Mouse (Mus musculus) urinary bladder, postnatal 25 days (tissue): Measurements from ENCODE around the gene Bcat2.

ENCODE experiments used
- DNase-seq: peaks from one replicate; pipeline ENCODE4 v3.0.0; 2022; ENCODE audit warnings: low spot score

Bcat2 gene

DNA sequence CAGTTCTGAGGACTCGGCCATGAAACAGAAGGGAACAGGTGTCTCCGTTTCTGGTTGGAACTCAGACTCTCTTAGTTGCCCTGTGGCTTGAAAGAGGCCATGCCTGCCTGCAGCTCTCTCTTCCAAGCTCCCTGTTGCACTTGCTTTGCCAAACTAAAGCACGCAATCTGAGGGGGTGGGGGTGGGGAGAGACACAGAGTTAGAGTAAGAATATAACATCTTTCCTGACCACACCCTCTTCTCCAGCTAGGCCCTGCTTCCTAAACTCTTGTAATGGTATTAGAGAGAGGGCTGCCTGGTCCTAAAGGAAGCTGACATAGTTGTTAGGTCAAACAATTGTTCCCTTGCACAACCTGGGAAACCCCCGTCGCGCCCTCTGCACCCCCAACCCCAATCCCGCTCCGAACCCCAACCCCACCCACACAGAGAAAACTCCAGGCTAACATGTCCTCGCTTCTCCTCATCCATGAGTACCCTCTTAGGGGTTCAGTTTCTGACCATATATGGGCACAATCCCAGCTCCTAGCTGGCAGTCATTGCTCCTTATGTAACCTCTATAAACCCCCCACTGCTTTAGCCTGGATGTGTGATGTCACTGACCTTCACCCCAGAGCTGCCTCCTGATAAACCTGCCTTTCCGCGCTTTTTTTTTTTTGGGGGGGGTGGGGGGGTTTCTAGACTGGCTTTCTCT is 19.0 kb upstream of the Bcat2 start:
- DNase-seq = no peak

DNA sequence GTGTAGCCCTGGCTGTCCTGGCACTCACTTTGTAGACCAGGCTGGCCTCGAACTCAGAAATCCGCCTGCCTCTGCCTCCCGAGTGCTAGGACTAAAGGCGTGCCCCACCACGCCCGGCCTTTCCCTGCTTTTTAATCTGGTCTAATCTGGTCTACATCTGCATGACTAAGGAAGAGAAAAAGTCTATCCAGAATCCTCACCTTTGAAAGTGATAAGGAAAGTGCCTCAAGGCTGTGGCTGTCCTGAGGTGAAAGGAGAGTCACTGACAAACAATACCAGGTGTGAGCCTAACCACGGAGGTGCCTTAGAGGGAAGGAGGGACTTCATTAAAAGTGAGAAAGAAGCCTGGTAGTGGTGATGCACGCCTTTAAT is 18.5 kb upstream of the Bcat2 start:
- DNase-seq = no peak

- no peak for DNase-seq
Observed at GRCm38 (mm10) chr7:45553519-45553918, 16.4 kb upstream of the Bcat2 start.

DNA sequence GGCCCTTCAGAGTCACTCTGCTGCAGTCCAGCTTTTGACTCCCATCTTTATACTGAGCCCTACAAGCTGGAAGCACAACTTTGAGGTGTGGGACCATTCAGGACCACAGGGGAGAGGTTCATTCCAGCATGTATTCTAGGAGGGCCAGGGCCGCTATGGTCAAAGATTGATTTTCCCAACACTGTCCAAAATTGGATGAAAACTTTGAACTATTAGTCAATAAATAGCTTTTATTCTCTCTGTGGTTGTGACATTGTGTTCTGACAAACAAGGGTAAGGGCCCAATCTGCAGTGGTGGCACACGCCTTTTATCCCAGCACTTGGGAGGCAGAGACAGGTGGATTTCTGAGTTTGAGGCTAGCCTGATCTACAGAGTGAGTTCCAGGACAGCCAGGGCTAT is 16.0 kb upstream of the Bcat2 start:
- no peak for DNase-seq

- no peak for DNase-seq
Observed at GRCm38 (mm10) chr7:45554744-45555143, 15.2 kb upstream of the Bcat2 start, which contains the start of gene Hsd17b14. TSS of gene Hsd17b14 (plus strand) at chr7:45554893.

GRCm38 (mm10) chr7:45555787-45556186 is 14.2 kb upstream of the Bcat2 start:
- DNase-seq = peak; percentile 81

DNA sequence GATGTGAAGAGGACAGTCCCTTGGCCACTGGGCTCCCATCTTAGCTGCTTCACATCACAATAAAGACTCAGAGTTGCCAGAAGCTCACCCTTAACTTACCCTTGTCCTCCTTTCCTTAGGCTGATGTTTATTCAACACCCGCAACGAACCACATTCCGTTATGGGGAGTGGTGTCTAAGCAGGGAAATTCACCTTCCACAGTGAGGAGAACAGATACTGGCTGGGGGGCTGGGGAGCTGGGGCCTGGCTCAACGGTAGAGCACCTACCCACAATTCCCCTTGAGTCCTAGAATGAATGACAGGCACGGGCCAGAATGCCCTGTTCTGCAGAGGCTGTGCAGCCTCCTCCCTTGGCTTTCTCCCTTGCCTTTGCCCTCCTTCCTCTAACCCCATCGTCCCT is 11.0 kb upstream of the Bcat2 start:
- DNase-seq = peak; percentile 23

DNA sequence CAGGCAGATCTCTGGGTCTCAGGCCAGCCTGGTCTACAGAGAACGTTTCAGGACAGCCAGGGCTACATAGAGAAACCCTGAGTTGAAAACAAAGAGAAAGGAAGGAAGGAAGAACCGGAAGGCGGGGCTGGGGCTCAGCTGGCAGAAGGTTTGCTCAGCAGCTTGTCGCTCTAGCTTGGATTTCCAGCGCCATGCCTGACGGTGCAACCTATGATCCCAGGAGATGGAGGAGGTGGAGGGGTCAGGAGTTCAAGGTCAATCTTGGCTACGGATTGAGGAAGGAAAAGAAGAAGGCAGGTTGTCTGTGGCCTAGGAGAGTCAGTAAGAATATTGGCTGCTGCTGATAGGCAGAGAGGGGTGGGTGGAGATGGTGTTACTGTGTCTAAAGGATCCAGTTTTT is 9.7 kb upstream of the Bcat2 start:
- no peak for DNase-seq

DNA sequence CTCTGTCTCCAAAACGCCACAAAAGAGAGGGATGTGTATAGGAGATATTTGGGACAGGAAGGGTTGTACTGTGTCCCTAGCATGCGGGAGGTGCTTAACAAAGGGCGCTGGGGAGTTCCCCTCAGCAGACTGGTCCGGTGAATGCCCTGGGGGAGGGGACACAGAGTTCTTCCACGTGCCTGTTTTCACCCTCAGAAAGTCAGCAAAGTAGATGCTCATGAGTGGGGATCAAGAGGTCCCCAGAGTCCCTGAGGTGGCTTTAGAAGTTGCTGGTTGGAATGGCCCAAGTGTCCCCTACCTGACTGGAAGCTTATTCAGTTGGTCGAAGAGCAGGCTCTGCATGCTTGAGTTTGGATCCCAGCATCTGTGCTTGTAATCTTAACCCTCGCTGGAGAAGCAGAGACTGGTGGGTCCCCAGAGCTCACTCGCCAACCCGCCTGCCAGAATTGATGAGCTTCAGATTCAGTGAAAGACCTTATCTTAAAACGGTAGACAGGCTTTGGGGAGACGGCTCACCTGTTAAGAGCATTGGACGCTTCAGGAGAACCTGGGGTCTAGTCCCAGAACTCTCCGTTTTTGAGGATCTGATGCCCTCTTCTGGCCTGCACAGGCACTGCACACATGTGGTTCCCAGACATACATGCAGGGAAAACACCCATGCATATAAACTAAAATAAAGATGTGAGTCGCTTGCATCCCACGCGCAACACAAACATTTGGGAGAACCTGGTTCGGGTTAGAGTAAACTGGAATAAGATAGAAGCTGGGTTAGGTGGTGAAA is 8.9 kb upstream of the Bcat2 start:
- DNase-seq = peak; percentile 79

GRCm38 (mm10) chr7:45561624-45562520 is 8.1 kb upstream of the Bcat2 start:
- DNase-seq = no peak

DNA sequence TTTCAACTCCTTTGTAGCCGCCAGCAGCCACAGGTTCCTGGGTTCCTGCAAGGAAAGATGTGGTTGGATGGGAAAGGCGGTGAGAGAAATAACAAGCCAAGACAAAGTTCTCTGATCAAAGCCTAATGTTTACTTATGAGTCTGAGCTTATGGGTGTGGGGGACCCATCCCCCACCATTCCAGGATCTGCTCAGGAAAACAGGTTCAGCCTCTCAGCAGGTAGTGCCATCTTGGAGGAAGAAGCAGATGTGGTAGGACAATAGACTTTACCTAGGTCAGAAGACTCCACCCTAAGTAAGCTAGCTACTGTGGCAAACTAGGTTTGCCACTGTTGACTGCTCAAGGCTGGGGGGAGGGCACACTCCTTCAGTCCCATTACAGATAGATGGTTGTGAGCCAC is 5.1 kb upstream of the Bcat2 start:
- DNase-seq = no peak

DNA sequence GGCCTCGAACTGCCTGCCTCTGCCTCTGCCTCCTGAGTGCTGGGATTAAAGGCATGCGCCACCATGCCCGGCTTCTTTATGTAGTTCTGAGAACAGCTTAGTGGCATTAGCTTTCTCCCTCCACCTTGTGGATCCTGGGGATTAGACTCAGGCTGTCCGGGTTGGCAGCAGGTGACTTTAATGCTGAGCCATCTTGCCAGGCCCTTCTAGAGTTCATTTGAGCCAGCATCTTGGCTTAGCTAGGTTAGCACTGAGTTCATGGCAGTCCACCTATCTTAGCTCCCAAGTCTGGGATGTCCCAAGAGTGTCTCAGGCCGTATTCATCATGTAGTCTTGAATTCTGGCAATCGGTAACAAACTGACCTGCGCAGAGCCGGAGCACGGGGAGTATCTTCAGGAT is 4.5 kb upstream of the Bcat2 start:
- DNase-seq = no peak

GRCm38 (mm10) chr7:45567112-45567779 is 2.7 kb upstream of the Bcat2 start:
- no peak for DNase-seq

- DNase-seq = peak; percentile 77
Observed at GRCm38 (mm10) chr7:45567780-45568516, 2.0 kb upstream of the Bcat2 start.

DNA sequence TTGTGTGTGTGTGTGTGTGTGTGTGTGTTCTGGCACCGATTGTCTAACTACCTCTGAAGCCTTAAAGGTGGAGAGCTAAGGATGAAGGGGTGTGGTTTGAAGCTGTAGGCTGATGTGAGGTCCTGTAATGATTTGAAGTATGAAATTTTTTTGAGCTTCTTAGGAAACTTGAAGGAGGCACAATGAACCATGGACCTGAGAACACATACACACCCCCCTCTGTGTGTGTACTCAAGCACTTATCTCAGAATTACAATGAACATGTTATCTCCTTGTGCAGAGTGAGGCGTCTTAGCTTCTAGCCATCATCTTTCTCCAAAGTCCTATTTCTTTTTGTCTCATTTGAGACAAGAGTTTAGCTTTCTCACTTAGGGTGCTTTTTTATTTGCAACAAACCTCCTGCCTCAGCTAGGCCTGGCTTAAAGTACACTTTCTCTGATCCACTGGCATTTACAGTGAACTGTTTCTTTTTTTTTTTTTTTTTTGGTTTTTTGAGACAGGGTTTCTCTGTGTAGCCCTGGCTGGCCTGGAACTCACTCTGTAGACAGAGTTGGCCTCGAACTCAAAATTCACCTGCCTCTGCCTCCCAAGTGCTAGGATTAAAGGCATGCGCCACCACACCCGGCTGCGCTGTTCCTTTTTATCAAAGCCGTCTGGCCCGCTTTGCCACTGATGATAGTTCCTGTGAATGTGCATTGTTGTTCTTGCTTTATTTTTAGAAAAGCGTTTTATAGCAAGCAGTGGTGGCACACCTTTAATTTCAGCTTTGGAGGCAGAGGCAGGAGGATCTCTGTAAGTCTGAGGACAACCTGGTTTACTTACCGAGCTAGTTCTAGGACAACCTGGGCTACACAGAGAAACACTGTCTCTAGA is 1.1 kb upstream of the Bcat2 start:
- DNase-seq = no peak

- no peak for DNase-seq
Observed at GRCm38 (mm10) chr7:45571966-45572365, 2.0 kb downstream of the Bcat2 start.

DNA sequence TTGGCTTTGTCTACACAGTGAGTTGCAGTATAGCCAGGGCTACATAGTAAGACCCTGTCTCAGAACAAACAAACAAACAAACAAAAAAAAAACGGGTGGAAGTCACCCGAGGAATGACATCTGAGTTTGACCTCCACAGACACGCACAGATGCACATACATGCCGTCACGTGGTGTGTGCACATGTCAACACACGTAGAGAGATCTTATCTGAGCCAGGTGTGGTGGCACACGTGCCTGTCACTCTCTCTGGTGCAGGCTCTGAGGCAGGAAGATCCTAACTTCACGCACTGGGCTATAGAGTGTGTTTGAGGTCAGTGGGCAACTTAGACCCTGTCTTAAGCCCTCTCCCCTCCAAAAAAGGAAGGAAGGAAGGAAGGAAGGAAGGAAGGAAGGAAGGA is 4.0 kb downstream of the Bcat2 start:
- DNase-seq = no peak

- no peak for DNase-seq
Observed at GRCm38 (mm10) chr7:45574472-45575379, 4.8 kb downstream of the Bcat2 start.

- DNase-seq = no peak
Observed at GRCm38 (mm10) chr7:45585923-45586322, 16.0 kb downstream of the Bcat2 start.
